Mouse (Mus musculus) B cell, adult 62 days (primary cell): ENCODE data around the gene Gm10668. TPM values are rescaled to one million over a fixed set of nuclear protein-coding genes. Genes with fewer than 3 reads are reported as not detected.

Experiments used
- total RNA-seq: library from RNA; stranded (reverse); gene quantifications from 4 replicates; pipeline ENCODE4 v1.2.4, GENCODE M21; 2023

Gm10668 gene
- total RNA-seq = not detected in 4 replicates

DNA sequence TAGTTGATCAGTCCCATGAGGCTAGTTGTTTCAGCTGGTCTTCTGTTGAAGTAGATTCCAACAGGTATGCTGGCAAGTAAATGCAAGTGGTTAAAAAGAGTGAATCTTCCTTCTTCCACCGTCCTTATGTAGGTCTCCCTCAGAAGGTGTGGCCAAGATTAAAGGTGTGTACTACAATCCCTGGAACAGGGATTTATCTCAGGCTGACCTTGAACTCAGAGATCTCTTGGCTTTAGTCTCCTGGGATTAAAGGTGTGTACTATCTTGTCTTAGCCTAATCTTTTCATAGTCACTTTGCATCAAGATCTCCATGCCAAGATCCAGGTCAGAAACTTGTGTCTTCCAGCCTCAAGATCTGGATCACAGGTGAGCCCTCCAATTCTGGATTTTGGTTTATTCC, at the start of gene Gm10668:
TSS of gene Gm10668 (minus strand) at position 101 of the 400 bp plus-strand sequence.

DNA sequence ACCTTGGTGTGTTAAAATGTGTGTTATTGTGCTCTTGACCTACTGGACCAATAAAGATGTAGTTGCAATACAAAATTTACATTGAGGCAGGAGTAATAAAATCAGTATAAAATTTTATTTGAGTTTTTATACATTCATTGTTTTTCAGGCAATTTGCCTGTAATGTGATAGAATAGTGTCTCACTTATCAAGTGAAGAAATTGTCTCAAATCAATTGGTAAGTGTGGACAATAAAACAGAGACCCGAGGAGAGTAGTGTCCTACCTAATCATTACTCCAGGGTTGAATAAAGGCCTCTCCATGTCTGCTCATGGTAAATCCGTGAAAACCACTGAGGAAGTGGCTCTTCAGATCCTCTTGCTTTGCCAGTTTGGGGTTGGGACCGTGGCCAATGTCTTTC, 40.5 kb upstream of the Gm10668 start, which contains the start of gene Vmn1r112:
TSS of gene Vmn1r112 (plus strand) at position 301 of the 400 bp plus-strand sequence.

GRCm38 (mm10) chr7:20703116-20703515, 27.3 kb downstream of the Gm10668 start, which contains the start of gene Vmn1r111:
Gene Vmn1r111, minus strand, starts transcription at chr7:20703216.

Other genes with a start within 250 kb of the Gm10668 start
- gene Vmn1r103, start 220.1 kb downstream of the Gm10668 start, total RNA-seq = not detected in 4 replicates
- gene Vmn1r104, start 196.8 kb downstream of the Gm10668 start, total RNA-seq = not detected in 4 replicates
- gene Gm5726, start 184.9 kb downstream of the Gm10668 start, total RNA-seq = not detected in 4 replicates
- not detected in 4 replicates for gene Gm4141, start 154.4 kb downstream of the Gm10668 start, total RNA-seq
- not detected in 4 replicates for gene Gm4513, start 131.6 kb downstream of the Gm10668 start, total RNA-seq
- gene Vmn1r107, start 61.7 kb downstream of the Gm10668 start, total RNA-seq = not detected in 4 replicates
- not detected in 4 replicates for gene Vmn1r111, start 27.4 kb downstream of the Gm10668 start, total RNA-seq
- gene Vmn1r112, start 40.6 kb upstream of the Gm10668 start, total RNA-seq = not detected in 4 replicates
- not detected in 4 replicates for gene Vmn1r113, start 56.7 kb upstream of the Gm10668 start, total RNA-seq
- not detected in 4 replicates for gene Vmn1r114, start 81.6 kb upstream of the Gm10668 start, total RNA-seq
- gene Vmn1r115, start 114.4 kb upstream of the Gm10668 start, total RNA-seq = not detected in 4 replicates
- gene Vmn1r116, start 141.6 kb upstream of the Gm10668 start, total RNA-seq = not detected in 4 replicates
- not detected in 4 replicates for gene Vmn1r117, start 153.5 kb upstream of the Gm10668 start, total RNA-seq
- gene Vmn1r118, start 181.7 kb upstream of the Gm10668 start, total RNA-seq = not detected in 4 replicates